Mouse (Mus musculus): Measurements from ENCODE around the gene Gm1527. TPM values are rescaled to one million over a fixed set of nuclear protein-coding genes. Genes with fewer than 3 reads are reported as not detected.
"Not testable (repeated sequence)": the region's sequence is repeated elsewhere in the genome, so short reads cannot be mapped to it uniquely, and the experiment has no call there.

Gm1527 gene
- total RNA-seq (2022): not detected

- DNase-seq (ENCODE audit: low spot score in 2 of 2): no peak
Measured at GRCm38 (mm10) chr3:28892317-28892716, at the start of gene Gm1527. Gene Gm1527, plus strand, starts transcription at chr3:28892617.

GRCm38 (mm10) chr3:28843231-28843630 is 49.2 kb upstream of the Gm1527 start:
- no peak for DNase-seq (ENCODE audit: low spot score in 2 of 2)

GRCm38 (mm10) chr3:28847115-28847514 is 45.3 kb upstream of the Gm1527 start:
- no peak for DNase-seq (ENCODE audit: low spot score in 2 of 2)

GRCm38 (mm10) chr3:28852174-28852573 is 40.2 kb upstream of the Gm1527 start:
- DNase-seq (ENCODE audit: low spot score in 2 of 2): not testable (repeated sequence)

GRCm38 (mm10) chr3:28859630-28860392 is 32.6 kb upstream of the Gm1527 start:
- DNase-seq (ENCODE audit: low spot score in 2 of 2): not testable (repeated sequence)

GRCm38 (mm10) chr3:28896966-28897365 is 4.5 kb downstream of the Gm1527 start:
- not testable (repeated sequence) for DNase-seq (ENCODE audit: low spot score in 2 of 2)

- DNase-seq (ENCODE audit: low spot score in 2 of 2): no peak
Measured at GRCm38 (mm10) chr3:28965931-28966330, 73.5 kb downstream of the Gm1527 start.

GRCm38 (mm10) chr3:28968851-28969250 is 76.4 kb downstream of the Gm1527 start:
- DNase-seq (ENCODE audit: low spot score in 2 of 2): no peak

Other genes starting within 250 kb of the Gm1527 start
- not detected for gene Slc2a2, start 194.7 kb upstream of the Gm1527 start, total RNA-seq (2022)
- gene Eif5a2, start 111.3 kb upstream of the Gm1527 start, total RNA-seq (2022): under 1 TPM; 0.48 to 0.83 (median 0.64) TPM
- 100 to 1,000 TPM; 139 to 168 (median 145) TPM for gene Rpl22l1, start 87.2 kb upstream of the Gm1527 start, total RNA-seq (2022)
- not detected for gene Egfem1, start 189.4 kb downstream of the Gm1527 start, total RNA-seq (2022)